12 mouse cellular contexts compared by ENCODE assay signal in genomic region chr11:107849621-107850020, GRCm38 (mm10). TPM values are rescaled to one million over a fixed set of nuclear protein-coding genes. Genes with fewer than 3 reads are reported as not detected.
DNase-seq lines count a peak whose midpoint lies in the region; ATAC-seq and TF ChIP-seq lines count a peak whose summit lies in the region.
"Had no signal": no experiment of that assay in that cellular context is flagged by ENCODE, and none has a peak within 500 bp of the region (broad histone marks: within the 10 kb centered on the region; RNA-seq: fewer than 3 reads in every experiment).

No protein-coding gene starts in this region.

- no peak for TF ChIP-seq CTCF in gastrocnemius, adult 2 months (IDR thresholded peaks at IDR 0.05)

- WGBS in midbrain, embryonic 13.5 days = 42% methylated on average over 10 of the region's 10 CpGs
- WGBS in midbrain, embryonic 11.5 days = 60% methylated on average over 10 of the region's 10 CpGs
- WGBS in neural tube, embryonic 15.5 days = 35% methylated on average over 10 of the region's 10 CpGs

- intact Hi-C loops in gastrocnemius, adult 2 months (cut with DNase I) = no loop called here

- H3K27ac ChIP-seq in gastrocnemius, adult 2 months = no peak overlapping the region
- no peak overlapping the region for H3K27ac ChIP-seq in midbrain, embryonic 13.5 days
- no peak overlapping the region for H3K27ac ChIP-seq in midbrain, embryonic 11.5 days (ENCODE audit: low read depth, low read length)
- no peak overlapping the region for H3K27ac ChIP-seq in neural tube, embryonic 15.5 days (replicated peaks)
- H3K27ac ChIP-seq: lung, embryonic 15.5 days had no signal

- H3K36me3 ChIP-seq in midbrain, embryonic 13.5 days = no peaks in the 10 kb centered on the region
- no peaks in the 10 kb centered on the region for H3K36me3 ChIP-seq in midbrain, embryonic 11.5 days (ENCODE audit: control insufficient read depth, insufficient read depth, low read length)
- no peaks in the 10 kb centered on the region for H3K36me3 ChIP-seq in neural tube, embryonic 15.5 days
- H3K36me3 ChIP-seq: lung, embryonic 15.5 days had no signal

- DNase-seq in gastrocnemius, adult 2 months = peak; percentile 24
- no peak for DNase-seq in gastrocnemius, postnatal 25 days
- DNase-seq in midbrain, embryonic 11.5 days (ENCODE audit: low spot score, missing footprints) = no peak
- peak; percentile 54 for DNase-seq in adrenal gland, postnatal 14 days
- no peak for DNase-seq in urinary bladder, adult 2 months (ENCODE audit: low spot score)
- no peak for DNase-seq in layer of hippocampus, postnatal 36 days
- DNase-seq: cerebellum, adult 9-10 months had no signal

- no peaks in the 10 kb centered on the region for H3K27me3 ChIP-seq in midbrain, embryonic 13.5 days
- no peaks in the 10 kb centered on the region for H3K27me3 ChIP-seq in midbrain, embryonic 11.5 days (ENCODE audit: control insufficient read depth, insufficient read depth, low read length)
- no peaks in the 10 kb centered on the region for H3K27me3 ChIP-seq in neural tube, embryonic 15.5 days (replicated peaks)
- H3K27me3 ChIP-seq: lung, embryonic 15.5 days had no signal

- peaks cover 9% of the 10 kb centered on the region; the same call in 1 of the 2 replicates for H3K4me1 ChIP-seq in midbrain, embryonic 13.5 days (replicated peaks)
- H3K4me1 ChIP-seq in midbrain, embryonic 11.5 days (ENCODE audit: control insufficient read depth, insufficient read depth, low read length) = peaks cover 3% of the 10 kb centered on the region; the same call in 1 of the 2 replicates
- H3K4me1 ChIP-seq in neural tube, embryonic 15.5 days = peaks cover 15% of the 10 kb centered on the region
- H3K4me1 ChIP-seq: lung, embryonic 15.5 days had no signal

- peak; percentile 43; the same call in 1 of the 2 replicates for ATAC-seq in midbrain, embryonic 13.5 days
- ATAC-seq in midbrain, embryonic 11.5 days (ENCODE audit: low FRiP score) = no peak
- ATAC-seq in neural tube, embryonic 15.5 days (ENCODE audit: low FRiP score) = peak; percentile 40; the same call in 1 of the 2 replicates
- ATAC-seq: Patski had no signal

- H3K9me3 ChIP-seq in midbrain, embryonic 13.5 days = no peaks in the 10 kb centered on the region
- no peaks in the 10 kb centered on the region for H3K9me3 ChIP-seq in midbrain, embryonic 11.5 days (ENCODE audit: control insufficient read depth, low read length)
- no peaks in the 10 kb centered on the region for H3K9me3 ChIP-seq in neural tube, embryonic 15.5 days (replicated peaks)
- H3K9me3 ChIP-seq: lung, embryonic 15.5 days had no signal

- H3K4me3 ChIP-seq in gastrocnemius, adult 2 months = peak overlapping the region; percentile 52
- no peak overlapping the region for H3K4me3 ChIP-seq in midbrain, embryonic 13.5 days (replicated peaks)
- H3K4me3 ChIP-seq in midbrain, embryonic 11.5 days (ENCODE audit: low read depth, low read length) = no peak overlapping the region
- no peak overlapping the region for H3K4me3 ChIP-seq in neural tube, embryonic 15.5 days (replicated peaks)
- H3K4me3 ChIP-seq: lung, embryonic 15.5 days had no signal

- no peak overlapping the region for H3K4me2 ChIP-seq in midbrain, embryonic 13.5 days (replicated peaks)
- H3K4me2 ChIP-seq in midbrain, embryonic 11.5 days = no peak overlapping the region
- H3K4me2 ChIP-seq in neural tube, embryonic 15.5 days = no peak overlapping the region
- H3K4me2 ChIP-seq: lung, embryonic 15.5 days had no signal

- no peak overlapping the region for H3K9ac ChIP-seq in midbrain, embryonic 13.5 days (replicated peaks)
- H3K9ac ChIP-seq in midbrain, embryonic 11.5 days (ENCODE audit: low read length) = no peak overlapping the region
- no peak overlapping the region for H3K9ac ChIP-seq in neural tube, embryonic 15.5 days (replicated peaks)
- H3K9ac ChIP-seq: lung, embryonic 15.5 days had no signal

RNA-seq across cellular contexts. Expression of gene Cacng4, which starts 55.3 kb away (rescaled TPM):
- total RNA-seq in gastrocnemius, adult 2 months (2021) = not detected
- total RNA-seq in gastrocnemius, postnatal 25 days (2021) = under 1 TPM in 1 of 2 experiments, not detected in 1; 0.08 TPM
- polyA plus RNA-seq in midbrain, embryonic 13.5 days (2015; fragmentation: Nextera tagmentation; extraction: Ambion mirVana) = 40.5 and 41.6 TPM in 2 replicates
- 23.0 and 25.6 TPM in 2 replicates for polyA plus RNA-seq in midbrain, embryonic 11.5 days (2014; fragmentation: Nextera tagmentation; extraction: Ambion mirVana)
- 2.2 and 2.7 TPM in 2 replicates for total RNA-seq in adrenal gland, postnatal 14 days (2021)
- 43.2 and 52.5 TPM in 2 replicates for polyA plus RNA-seq in neural tube, embryonic 15.5 days (2015; fragmentation: Nextera tagmentation; extraction: Ambion mirVana)
- polyA plus RNA-seq in urinary bladder, adult 2 months (2012; rRNA removed) = 0.38 and 0.45 TPM in 2 replicates
- total RNA-seq in layer of hippocampus, postnatal 36 days (2021) = 10 to 100 TPM; 23.6 to 26.7 TPM
- total RNA-seq: heart, adult 8-10 months had no signal

Comparison
In these comparisons a context has a peak if more than half of its experiments do, and no peak if none do; other contexts are left out.
1. DNase-seq: peak in gastrocnemius, adult 2 months (single experiment) and adrenal gland, postnatal 14 days (single experiment); none in gastrocnemius, postnatal 25 days (single experiment), midbrain, embryonic 11.5 days (single experiment), urinary bladder, adult 2 months (single experiment) and layer of hippocampus, postnatal 36 days (0 of 2).